Mouse (Mus musculus) hindbrain, embryonic 14.5 days (tissue): ENCODE results near the gene Gimap9. TPM values are rescaled to one million over a fixed set of nuclear protein-coding genes. Genes with fewer than 3 reads are reported as not detected.

Experiments
- ATAC-seq: fragments of 200-750 bp; cut with Nextera tagmentation; 2 replicates; pipeline ENCODE4 v1.8.0; 2017; ENCODE audit warnings: moderate number of reproducible peaks, mild to moderate bottlenecking, moderate TSS enrichment, moderate library complexity; ENCODE audit not compliant: low FRiP score
- DNase-seq: peaks from one replicate; pipeline ENCODE4 v3.0.0-alpha.2; 2015; ENCODE audit warnings: low spot score
- H3K27ac ChIP-seq: fragments of 300-500 bp; sonication (generic); 2 replicates; pipeline ENCODE4 v1.5.1; 2014; ENCODE audit warnings: mild to moderate bottlenecking, moderate library complexity
- H3K27me3 ChIP-seq: fragments of 300-500 bp; sonication (generic); 2 replicates; pipeline ENCODE4 v1.6.1; 2014; ENCODE audit warnings: mild to moderate bottlenecking, low read length, mixed read lengths; ENCODE audit not compliant: control insufficient read depth, insufficient read depth
- H3K36me3 ChIP-seq: fragments of 300-500 bp; sonication (generic); replicated peaks from 2 replicates; pipeline ENCODE4 v1.6.1; 2014; ENCODE audit not compliant: control insufficient read depth, insufficient read depth
- H3K4me1 ChIP-seq: fragments of 300-500 bp; sonication (generic); replicated peaks from 2 replicates; pipeline ENCODE4 v1.6.1; 2014; ENCODE audit warnings: antibody characterized with exemption, low read length, mixed read lengths; ENCODE audit not compliant: control insufficient read depth, insufficient read depth
- H3K4me2 ChIP-seq: fragments of 300-500 bp; sonication (generic); replicated peaks from 2 replicates; pipeline ENCODE4 v1.6.1; 2014; ENCODE audit warnings: mild to moderate bottlenecking, moderate library complexity
- H3K4me3 ChIP-seq: fragments of 300-500 bp; sonication (generic); replicated peaks from 2 replicates; pipeline ENCODE4 v1.5.1; 2014; ENCODE audit warnings: mild to moderate bottlenecking, low read length
- H3K9ac ChIP-seq: fragments of 300-500 bp; sonication (generic); 2 replicates; pipeline ENCODE4 v1.6.1; 2014
- H3K9me3 ChIP-seq: fragments of 300-500 bp; sonication (generic); 2 replicates; pipeline ENCODE4 v1.6.1; 2016; ENCODE audit warnings: low read length; ENCODE audit not compliant: control insufficient read depth
- WGBS: fragments of 180-500 bp; shearing (Covaris S2); extraction: QIAGEN DNeasy Blood & Tissue Kit; methylation state at CpG from one replicate; pipeline ENCODE4 v1.1.7; 2014; 5-methylcytosine and 5-hydroxymethylcytosine counted together
- polyA plus RNA-seq: library from polyadenylated mRNA; unstranded; fragments of >200 nt; fragmentation: Nextera tagmentation; extraction: Ambion mirVana; gene quantifications from 2 replicates; pipeline ENCODE4 v1.2.1, GENCODE M21; 2014

Gene Gimap9
- polyA plus RNA-seq, 1 experiment from 2014 or later, result 1.6 TPM

DNA sequence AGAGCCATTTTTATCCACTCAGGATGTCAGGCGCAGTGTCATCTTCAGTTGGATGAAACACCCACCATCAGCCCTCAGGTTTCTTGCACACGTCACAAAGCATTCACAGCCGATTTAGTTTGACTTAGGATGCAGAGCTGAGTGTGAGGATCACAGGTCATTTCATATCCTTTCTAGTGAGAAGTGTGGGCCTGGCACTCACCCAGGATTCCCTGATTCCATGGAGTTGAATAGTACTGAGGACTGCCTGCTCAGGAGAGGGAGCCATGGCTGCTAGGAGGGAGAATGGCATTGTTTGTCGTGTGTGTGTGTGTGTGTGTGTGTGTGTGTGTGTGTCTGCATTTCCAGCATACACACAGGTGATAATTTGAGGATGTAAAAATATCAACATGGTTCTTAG lies 44.4 kb downstream of the Gimap9 start:
- H3K27me3 ChIP-seq, result no peaks in the 10 kb centered on the region
- no peak for DNase-seq
- no peak overlapping the region for H3K4me3 ChIP-seq
- H3K27ac ChIP-seq, result no peak overlapping the region
- WGBS, result 85% methylated on average over 4 of the region's 4 CpGs
- H3K36me3 ChIP-seq, result no peaks in the 10 kb centered on the region
- no peak overlapping the region for H3K9ac ChIP-seq
- ATAC-seq, result no peak
- H3K9me3 ChIP-seq, result no peaks in the 10 kb centered on the region
- no peak overlapping the region for H3K4me2 ChIP-seq
- no peaks in the 10 kb centered on the region for H3K4me1 ChIP-seq

DNA sequence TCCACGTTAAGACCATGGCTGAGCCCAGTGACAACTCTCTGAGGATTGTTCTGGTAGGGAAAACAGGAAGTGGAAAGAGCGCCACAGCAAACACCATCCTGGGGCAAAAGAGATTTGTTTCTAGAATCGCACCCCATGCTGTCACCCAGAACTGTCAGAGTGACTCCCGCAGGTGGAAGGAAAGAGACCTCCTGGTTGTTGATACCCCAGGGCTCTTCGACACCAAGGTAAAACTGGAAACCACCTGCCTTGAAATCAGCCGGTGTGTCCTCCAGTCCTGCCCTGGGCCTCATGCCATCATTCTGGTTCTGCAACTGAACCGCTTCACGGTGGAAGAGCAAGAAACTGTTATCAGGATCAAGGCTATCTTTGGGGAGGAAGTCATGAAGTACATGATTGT lies 47.5 kb downstream of the Gimap9 start:
- Histone ChIP-seq H3K4me1 (no peaks in the 10 kb centered on the region), H3K27ac (no peak overlapping the region), H3K9ac (no peak overlapping the region), H3K4me3 (no peak overlapping the region), H3K27me3 (no peaks in the 10 kb centered on the region), H3K9me3 (no peaks in the 10 kb centered on the region), H3K4me2 (no peak overlapping the region), H3K36me3 (no peaks in the 10 kb centered on the region)
- WGBS, result 86% methylated on average over 8 of the region's 8 CpGs
- DNase-seq (no peak), ATAC-seq (no peak)

DNA sequence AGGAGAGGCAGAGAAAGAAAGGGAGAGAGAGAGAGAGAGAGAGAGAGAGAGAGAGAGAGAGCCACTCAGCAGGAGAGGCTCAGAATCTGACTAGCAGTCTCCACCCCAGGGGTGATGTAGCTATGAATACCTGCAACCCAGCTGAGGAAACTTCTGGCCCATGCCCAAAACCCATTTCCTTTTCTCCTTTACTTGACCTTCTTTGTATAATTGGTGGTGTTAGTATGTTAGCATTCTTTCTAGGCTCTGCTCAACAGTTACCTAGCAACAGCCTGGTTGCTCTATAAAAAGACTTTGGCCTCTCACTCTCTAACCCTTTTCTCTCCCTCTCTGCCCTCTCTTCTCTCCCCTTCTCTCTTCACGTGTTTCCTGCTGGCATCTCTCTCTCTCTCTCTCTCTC lies 49.5 kb downstream of the Gimap9 start:
- 6% methylated on average over 1 of the region's 1 CpGs for WGBS
- Histone ChIP-seq H3K4me3 (no peak overlapping the region), H3K27ac (no peak overlapping the region), H3K36me3 (no peaks in the 10 kb centered on the region), H3K9me3 (no peaks in the 10 kb centered on the region), H3K9ac (no peak overlapping the region), H3K27me3 (no peaks in the 10 kb centered on the region), H3K4me2 (no peak overlapping the region), H3K4me1 (no peaks in the 10 kb centered on the region)
- DNase-seq, result no peak
- ATAC-seq, result no peak

DNA sequence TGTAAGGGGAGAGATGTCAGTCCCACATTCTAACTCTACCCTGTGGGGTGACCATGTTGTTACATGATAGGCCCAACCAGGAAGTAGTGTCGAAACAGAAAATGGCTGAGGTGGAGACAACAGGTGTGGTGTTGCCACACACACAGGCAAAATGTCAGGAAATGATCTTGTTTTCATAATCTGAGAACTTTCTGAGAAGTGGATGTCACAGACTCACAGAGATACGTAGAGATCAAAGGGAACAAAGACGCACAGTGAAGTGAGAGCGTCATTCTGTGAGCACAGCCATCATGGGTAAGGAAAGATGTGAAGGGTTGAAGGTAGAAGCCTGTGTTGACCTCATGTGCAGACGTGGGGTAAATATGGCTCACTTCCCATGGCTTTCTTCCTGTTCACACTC lies 51.8 kb downstream of the Gimap9 start:
- H3K36me3 ChIP-seq, result no peaks in the 10 kb centered on the region
- no peak overlapping the region for H3K9ac ChIP-seq
- H3K4me2 ChIP-seq, result no peak overlapping the region
- H3K4me1 ChIP-seq, result no peaks in the 10 kb centered on the region
- H3K27ac ChIP-seq, result no peak overlapping the region
- DNase-seq (no peak), ATAC-seq (no peak)
- no peaks in the 10 kb centered on the region for H3K9me3 ChIP-seq
- no peaks in the 10 kb centered on the region for H3K27me3 ChIP-seq
- H3K4me3 ChIP-seq, result no peak overlapping the region
- WGBS, result 90% methylated on average over 5 of the region's 5 CpGs

Other genes starting within 250 kb of the Gimap9 start
- gene Zfp467, start 230.3 kb upstream of the Gimap9 start, polyA plus RNA-seq, result 25.8 and 32.4 TPM in 2 replicates
- 0.20 and 0.35 TPM in 2 replicates for gene Sspo, start 227.9 kb upstream of the Gimap9 start, polyA plus RNA-seq
- 230 and 241 TPM in 2 replicates for gene Atp6v0e2, start 138.5 kb upstream of the Gimap9 start, polyA plus RNA-seq
- 18.2 and 20.8 TPM in 2 replicates for gene Lrrc61, start 121.3 kb upstream of the Gimap9 start, polyA plus RNA-seq
- 5.2 and 8.2 TPM in 2 replicates for gene Rarres2, start 103.3 kb upstream of the Gimap9 start, polyA plus RNA-seq
- not detected in 2 replicates for gene Gm45021, start 86.5 kb upstream of the Gimap9 start, polyA plus RNA-seq
- gene Repin1, start 82.2 kb upstream of the Gimap9 start, polyA plus RNA-seq, result 37.4 and 41.7 TPM in 2 replicates
- 0.74 and 0.78 TPM in 2 replicates for gene Gm44965, start 82.2 kb upstream of the Gimap9 start, polyA plus RNA-seq
- 11.8 and 13.6 TPM in 2 replicates for gene Zfp775, start 74.1 kb upstream of the Gimap9 start, polyA plus RNA-seq
- 23.1 and 25.7 TPM in 2 replicates for gene AI854703, start 49.4 kb upstream of the Gimap9 start, polyA plus RNA-seq
- 0.12 and 0.16 TPM in 2 replicates for gene Gimap8, start 28.9 kb upstream of the Gimap9 start, polyA plus RNA-seq
- gene Gimap4, start 8.4 kb downstream of the Gimap9 start, polyA plus RNA-seq, result 1.5 and 1.9 TPM in 2 replicates
- 7.2 and 8.7 TPM in 2 replicates for gene Gimap6, start 32.1 kb downstream of the Gimap9 start, polyA plus RNA-seq
- 0.71 TPM in 1 of 2 replicates, not detected in the other for gene Gm28053, start 42.5 kb downstream of the Gimap9 start, polyA plus RNA-seq
- not detected in 2 replicates for gene Gimap7, start 42.5 kb downstream of the Gimap9 start, polyA plus RNA-seq
- 5.1 and 5.7 TPM in 2 replicates for gene Gimap1, start 62.9 kb downstream of the Gimap9 start, polyA plus RNA-seq
- 1.7 and 2.1 TPM in 2 replicates for gene Gimap5, start 70.1 kb downstream of the Gimap9 start, polyA plus RNA-seq
- not detected in 2 replicates for gene Gimap3, start 94.7 kb downstream of the Gimap9 start, polyA plus RNA-seq
- gene Tmem176a, start 164.8 kb downstream of the Gimap9 start, polyA plus RNA-seq, result 24.0 and 31.3 TPM in 2 replicates
- 115 and 123 TPM in 2 replicates for gene Tmem176b, start 165.4 kb downstream of the Gimap9 start, polyA plus RNA-seq
- gene Aoc1, start 196.8 kb downstream of the Gimap9 start, polyA plus RNA-seq, result not detected in 2 replicates